Mouse (Mus musculus): ENCODE data around the gene Sult2a7. TPM values are rescaled to one million over a fixed set of nuclear protein-coding genes. Genes with fewer than 3 reads are reported as not detected.

Gene Sult2a7
- not detected for total RNA-seq (2021)
- long read RNA-seq, experiment 1, result 0 reads
- long read RNA-seq, experiment 2, result 0 reads

GRCm38 (mm10) chr7:14494130-14494529 lies at the start of gene Sult2a7:
Gene Sult2a7 (minus strand): TSS chr7:14494230.
- DNase-seq, result no peak

GRCm38 (mm10) chr7:14525280-14525679 lies 31.2 kb upstream of the Sult2a7 start:
- no peak for DNase-seq

GRCm38 (mm10) chr7:14522636-14523035 lies 28.6 kb upstream of the Sult2a7 start:
- DNase-seq, result no peak

GRCm38 (mm10) chr7:14518301-14518700 lies 24.3 kb upstream of the Sult2a7 start:
- DNase-seq, result no peak

GRCm38 (mm10) chr7:14492886-14493285 lies 1.1 kb downstream of the Sult2a7 start:
- DNase-seq, result no peak

GRCm38 (mm10) chr7:14446534-14446933 lies 47.5 kb downstream of the Sult2a7 start, which contains the start of gene Sult2a8:
Gene Sult2a8 (minus strand): TSS chr7:14446769.
- DNase-seq, result no peak

GRCm38 (mm10) chr7:14439581-14439980 lies 54.4 kb downstream of the Sult2a7 start:
- no peak for DNase-seq

- DNase-seq, result no peak
These were observed 55.5 kb downstream of the Sult2a7 start for GRCm38 (mm10) chr7:14438484-14438883.

GRCm38 (mm10) chr7:14438029-14438428 lies 56.0 kb downstream of the Sult2a7 start:
- DNase-seq, result no peak

Other genes with a start within 250 kb of the Sult2a7 start
- not detected for gene Sult2a6, start 239.4 kb downstream of the Sult2a7 start, total RNA-seq (2021)
- not detected for gene Obox8, start 160.7 kb downstream of the Sult2a7 start, total RNA-seq (2021)
- not detected for gene Sult2a8, start 47.5 kb downstream of the Sult2a7 start, total RNA-seq (2021)
- under 1 TPM; 0.09 to 0.20 TPM for gene Vmn1r90, start 69.3 kb upstream of the Sult2a7 start, total RNA-seq (2021)
- not detected for gene Obox7, start 165.3 kb upstream of the Sult2a7 start, total RNA-seq (2021)